Mouse (Mus musculus): ENCODE measurements around the gene Cdkn1b. TPM values are rescaled to one million over a fixed set of nuclear protein-coding genes. Genes with fewer than 3 reads are reported as not detected.
A peak's percentile ranks its signal among the peaks of the same experiment; 100 is the strongest.

Gene Cdkn1b
- total RNA-seq, 4 experiments from 2014 or later, result 30.9 to 37.5 (median 33.1) TPM

- DNase-seq (ENCODE audit: low spot score in 2 of 2), result no peak
These were observed 8.7 kb downstream of the Cdkn1b start for GRCm38 (mm10) chr6:134928889-134929310.

- DNase-seq (ENCODE audit: low spot score in 2 of 2), result no peak
These were observed 9.7 kb downstream of the Cdkn1b start for GRCm38 (mm10) chr6:134929926-134930325.

- DNase-seq (ENCODE audit: low spot score in 2 of 2), result no peak
These were observed 10.2 kb downstream of the Cdkn1b start for GRCm38 (mm10) chr6:134930383-134930782.

- no peak for DNase-seq (ENCODE audit: low spot score in 2 of 2)
These were observed 10.9 kb downstream of the Cdkn1b start for GRCm38 (mm10) chr6:134931146-134931545.

- no peak for DNase-seq (ENCODE audit: low spot score in 2 of 2)
These were observed 12.4 kb downstream of the Cdkn1b start for GRCm38 (mm10) chr6:134932486-134933206.

- no peak for DNase-seq (ENCODE audit: low spot score in 2 of 2)
These were observed 13.0 kb downstream of the Cdkn1b start for GRCm38 (mm10) chr6:134933207-134933558.

- no peak for DNase-seq (ENCODE audit: low spot score in 2 of 2)
These were observed 14.1 kb downstream of the Cdkn1b start for GRCm38 (mm10) chr6:134934305-134934704.

GRCm38 (mm10) chr6:134939781-134940180 is 19.6 kb downstream of the Cdkn1b start:
- no peak for DNase-seq (ENCODE audit: low spot score in 2 of 2)

- DNase-seq (ENCODE audit: low spot score in 2 of 2), result no peak
These were observed 23.7 kb downstream of the Cdkn1b start for GRCm38 (mm10) chr6:134943759-134944407.

- no peak for DNase-seq (ENCODE audit: low spot score in 2 of 2)
These were observed 25.9 kb downstream of the Cdkn1b start for GRCm38 (mm10) chr6:134946054-134946453.

- no peak for DNase-seq (ENCODE audit: low spot score in 2 of 2)
These were observed 26.7 kb downstream of the Cdkn1b start for GRCm38 (mm10) chr6:134946858-134947257.

GRCm38 (mm10) chr6:134947311-134948087 is 27.3 kb downstream of the Cdkn1b start:
- DNase-seq (ENCODE audit: low spot score in 2 of 2), result peak; percentile 64 to 69

- DNase-seq (ENCODE audit: low spot score in 2 of 2), result no peak
These were observed 28.4 kb downstream of the Cdkn1b start for GRCm38 (mm10) chr6:134948522-134949061.

- DNase-seq (ENCODE audit: low spot score in 2 of 2), result no peak
These were observed 29.0 kb downstream of the Cdkn1b start for GRCm38 (mm10) chr6:134949241-134949640.

GRCm38 (mm10) chr6:134951364-134951763 is 31.2 kb downstream of the Cdkn1b start:
- DNase-seq (ENCODE audit: low spot score in 2 of 2), result no peak

GRCm38 (mm10) chr6:134953976-134954375 is 33.8 kb downstream of the Cdkn1b start:
- no peak for DNase-seq (ENCODE audit: low spot score in 2 of 2)

- DNase-seq (ENCODE audit: low spot score in 2 of 2), result no peak
These were observed 36.2 kb downstream of the Cdkn1b start for GRCm38 (mm10) chr6:134956388-134956787.

GRCm38 (mm10) chr6:134961286-134961685 is 41.1 kb downstream of the Cdkn1b start:
- no peak for DNase-seq (ENCODE audit: low spot score in 2 of 2)

- no peak for DNase-seq (ENCODE audit: low spot score in 2 of 2)
These were observed 41.8 kb downstream of the Cdkn1b start for GRCm38 (mm10) chr6:134961858-134962517.

GRCm38 (mm10) chr6:134962518-134962893 is 42.3 kb downstream of the Cdkn1b start:
- DNase-seq (ENCODE audit: low spot score in 2 of 2), result no peak

GRCm38 (mm10) chr6:134963910-134964309 is 43.7 kb downstream of the Cdkn1b start:
- no peak for DNase-seq (ENCODE audit: low spot score in 2 of 2)

Data from gastrocnemius, adult 8-10 months (tissue).